Mouse (Mus musculus) ES-E14 (cell line): ENCODE measurements around the gene Sh3rf1. TPM values are rescaled to one million over a fixed set of nuclear protein-coding genes. Genes with fewer than 3 reads are reported as not detected.

Source experiments
- DNase-seq: peaks from one replicate; pipeline ENCODE4 v3.0.0-alpha.2; 2013; ENCODE audit warnings: low read depth, low spot score
- H3K27ac ChIP-seq: 2 replicates; pipeline ENCODE4 v1.5.1; 2012; ENCODE audit warnings: low read depth, mild to moderate bottlenecking, low read length, moderate library complexity, mixed read lengths; ENCODE audit not compliant: poor library complexity, insufficient read depth, severe bottlenecking
- H3K36me3 ChIP-seq: 2 replicates; pipeline ENCODE4 v1.6.1; 2012; ENCODE audit warnings: mild to moderate bottlenecking, low read length, moderate library complexity, mixed read lengths; ENCODE audit not compliant: control insufficient read depth, poor library complexity, insufficient read depth, severe bottlenecking
- H3K4me1 ChIP-seq, 2 experiments: fragments of 150-350 bp in 1 of 2; sonication (generic) in 1 of 2; 2 replicates each; pipeline ENCODE4 v1.6.1; 2012; ENCODE audit warnings: low read length in 2 of 2, mild to moderate bottlenecking in 1 of 2, mixed read lengths in 1 of 2; ENCODE audit not compliant: control insufficient read depth in 2 of 2, insufficient read depth in 2 of 2, poor library complexity in 1 of 2
- H3K4me3 ChIP-seq, 2 experiments: fragments of 150-350 bp in 1 of 2; sonication (generic) in 1 of 2; 2 replicates each; pipeline ENCODE4 v1.5.1; 2012; ENCODE audit warnings: low read length in 2 of 2, low read depth in 1 of 2, mild to moderate bottlenecking in 1 of 2, mixed read lengths in 1 of 2; ENCODE audit not compliant: insufficient read depth in 1 of 2, poor library complexity in 1 of 2, severe bottlenecking in 1 of 2
- H3K9ac ChIP-seq: 2 replicates; pipeline ENCODE4 v1.6.1; 2012; ENCODE audit warnings: low read depth, mild to moderate bottlenecking, low read length, mixed read lengths; ENCODE audit not compliant: poor library complexity, insufficient read depth, severe bottlenecking
- H3K9me3 ChIP-seq: fragments of 150-350 bp; sonication (generic); 2 replicates; pipeline ENCODE4 v1.6.1; 2012; ENCODE audit warnings: low read depth, mild to moderate bottlenecking, low read length; ENCODE audit not compliant: control insufficient read depth, insufficient read depth
- CHD2 ChIP-seq: IDR thresholded peaks from 2 replicates; pipeline ENCODE4 v1.6.1; 2014; ENCODE audit warnings: mild to moderate bottlenecking, low read depth, low read length, inconsistent platforms
- HCFC1 ChIP-seq: IDR thresholded peaks from 2 replicates; pipeline ENCODE4 v1.6.1; 2012; ENCODE audit warnings: low read length, inconsistent platforms, borderline replicate concordance; ENCODE audit not compliant: insufficient read depth
- MAFK ChIP-seq: IDR thresholded peaks from 2 replicates; pipeline ENCODE4 v1.6.1; 2014; ENCODE audit warnings: mild to moderate bottlenecking, low read depth, low read length, inconsistent platforms; ENCODE audit not compliant: insufficient read depth
- ZC3H11A ChIP-seq: IDR thresholded peaks from 2 replicates; pipeline ENCODE4 v1.6.1; 2012; ENCODE audit warnings: low read depth, mild to moderate bottlenecking, inconsistent platforms, low read length, borderline replicate concordance
- ZNF384 ChIP-seq: IDR thresholded peaks from 2 replicates; pipeline ENCODE4 v1.6.1; 2012; ENCODE audit warnings: low read depth, low read length, inconsistent platforms
- in situ Hi-C, 2 experiments: fragments of 600-800 bp; cut with MboI; formaldehyde crosslinking; loops; one replicate each; pipeline ENCODE4 v1.15.1; 2025; ENCODE audit warnings: low sequenced_read_pairs in 2 of 2, inconsistent platforms in 1 of 2; ENCODE audit not compliant: unreplicated experiment in 2 of 2
- total RNA-seq: library from RNA; depleted of rRNA; stranded (reverse); fragments of 300-350 nt; gene quantifications from 2 replicates; pipeline ENCODE4 v1.2.3, GENCODE M21; 2012

Gene Sh3rf1
- total RNA-seq, 1 experiment = 6.0 TPM

DNA sequence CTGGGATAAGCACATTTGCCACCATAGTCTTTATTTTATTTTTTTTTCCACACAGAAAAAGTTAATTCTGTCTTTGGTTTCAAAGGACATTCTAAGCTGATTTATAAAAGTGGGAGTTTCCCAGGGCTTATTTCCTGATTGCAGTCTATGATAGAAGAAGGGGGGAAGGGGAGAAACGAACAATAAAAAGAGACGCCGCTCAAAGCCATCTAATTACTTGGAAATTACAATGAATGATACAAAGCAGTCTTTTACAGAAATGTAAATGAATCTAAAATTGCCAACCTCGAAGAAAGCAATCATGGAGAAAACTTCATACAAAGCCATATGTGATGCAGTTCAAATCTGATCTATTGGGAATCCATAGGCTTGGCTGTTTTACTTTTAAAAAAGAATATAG lies 16.0 kb upstream of the Sh3rf1 start:
- Histone ChIP-seq H3K36me3 (no peaks in the 10 kb centered on the region), H3K4me1 (no peaks in the 10 kb centered on the region), H3K27ac (no peak overlapping the region), H3K9me3 (no peaks in the 10 kb centered on the region), H3K9ac (no peak overlapping the region), H3K4me3 (no peak overlapping the region)
- TF ChIP-seq HCFC1 (no peak), CHD2 (no peak)
- DNase-seq = no peak
- in situ Hi-C loops = no loop called here

DNA sequence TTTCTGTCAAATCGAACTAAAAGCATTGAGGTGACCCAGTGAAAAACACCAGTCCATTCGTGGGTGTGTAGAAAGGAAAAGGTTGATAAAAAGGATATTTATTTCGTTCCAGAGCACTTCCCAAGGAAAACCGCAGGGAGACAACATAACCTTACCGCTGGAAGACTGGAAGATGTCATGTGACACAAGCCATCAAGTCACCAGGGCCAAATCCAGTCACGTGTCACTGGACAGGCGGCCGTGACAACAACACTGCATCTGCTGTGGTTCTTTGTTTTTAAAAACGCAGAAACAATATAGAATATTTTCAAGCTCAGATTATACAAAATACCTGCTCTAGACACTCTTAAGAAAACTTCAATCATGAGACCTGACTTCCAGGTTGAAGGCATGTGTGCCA lies 15.0 kb upstream of the Sh3rf1 start:
- no peak for TF ChIP-seq HCFC1
- no peak for TF ChIP-seq ZC3H11A
- TF ChIP-seq MAFK = no peak
- no peak for TF ChIP-seq ZNF384
- no peak for TF ChIP-seq CHD2
- Histone ChIP-seq H3K9me3 (no peaks in the 10 kb centered on the region), H3K4me3 (no peak overlapping the region), H3K9ac (no peak overlapping the region), H3K36me3 (no peaks in the 10 kb centered on the region), H3K4me1 (no peaks in the 10 kb centered on the region), H3K27ac (no peak overlapping the region)
- in situ Hi-C loops = no loop called here
- no peak for DNase-seq

DNA sequence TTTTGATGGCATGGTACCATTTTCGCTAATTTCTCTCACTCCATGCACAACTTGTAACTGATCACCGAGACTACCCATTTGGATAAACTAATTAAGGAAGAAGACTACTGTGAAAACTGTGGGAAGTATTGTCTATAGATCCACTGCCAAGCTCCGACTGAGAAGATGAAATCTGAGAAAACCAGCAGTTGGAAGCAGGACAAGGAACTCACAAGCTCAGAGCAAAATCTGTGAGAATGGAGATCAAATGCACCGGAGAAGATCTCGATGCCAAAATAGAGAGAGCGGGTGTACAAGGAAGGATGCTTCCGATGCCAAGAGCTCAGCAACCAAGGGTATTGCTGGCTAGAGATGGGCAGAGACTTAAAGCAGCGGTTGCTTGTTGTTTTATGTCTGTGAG lies 12.8 kb upstream of the Sh3rf1 start:
- DNase-seq = no peak
- Histone ChIP-seq H3K36me3 (no peaks in the 10 kb centered on the region), H3K27ac (no peak overlapping the region), H3K4me1 (no peaks in the 10 kb centered on the region), H3K4me3 (no peak overlapping the region), H3K9ac (no peak overlapping the region), H3K9me3 (no peaks in the 10 kb centered on the region)
- in situ Hi-C loops = no loop called here
- no peak for TF ChIP-seq MAFK

DNA sequence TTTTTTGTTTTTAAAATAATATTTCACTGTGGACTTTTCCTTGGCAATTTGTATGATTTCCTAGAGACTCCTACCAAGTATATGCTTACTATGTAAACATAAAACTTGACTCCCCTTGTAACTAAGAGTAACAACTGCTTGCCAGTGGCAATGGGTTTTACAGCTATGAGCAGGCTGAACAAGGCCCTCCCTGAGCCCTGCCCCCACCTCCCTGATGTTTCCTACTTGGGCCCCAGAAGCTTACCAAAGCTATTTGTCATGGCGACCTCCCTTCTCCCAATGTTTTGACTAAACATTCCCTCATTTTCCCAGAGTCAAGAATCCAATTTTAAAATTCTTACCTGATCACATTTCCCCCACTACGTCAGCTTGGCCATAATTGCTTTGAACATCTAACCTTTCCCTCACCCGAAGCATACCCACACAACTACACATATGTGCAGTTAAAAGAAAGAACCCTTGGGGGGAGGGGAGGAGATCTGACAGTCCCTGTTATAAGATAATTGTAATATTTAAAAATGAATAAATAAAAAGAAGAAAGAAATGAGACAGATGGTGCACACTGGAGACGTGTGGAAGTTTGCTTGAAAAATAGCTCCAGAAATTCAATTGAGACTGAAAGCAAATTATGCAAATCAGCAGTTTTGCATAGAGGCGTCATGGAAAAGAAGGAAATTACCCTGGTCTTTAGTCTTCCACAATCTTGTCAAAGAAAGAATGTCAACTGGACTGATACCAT lies 8.4 kb upstream of the Sh3rf1 start:
- no peak for TF ChIP-seq MAFK
- TF ChIP-seq ZNF384 = no peak
- no peak for TF ChIP-seq ZC3H11A
- TF ChIP-seq CHD2 = no peak
- TF ChIP-seq HCFC1 = no peak
- no peak for DNase-seq
- Histone ChIP-seq H3K9ac (no peak overlapping the region), H3K4me1 (no peaks in the 10 kb centered on the region), H3K27ac (no peak overlapping the region), H3K4me3 (no peak overlapping the region), H3K9me3 (no peaks in the 10 kb centered on the region), H3K36me3 (no peaks in the 10 kb centered on the region)
- in situ Hi-C loops = no loop called here

DNA sequence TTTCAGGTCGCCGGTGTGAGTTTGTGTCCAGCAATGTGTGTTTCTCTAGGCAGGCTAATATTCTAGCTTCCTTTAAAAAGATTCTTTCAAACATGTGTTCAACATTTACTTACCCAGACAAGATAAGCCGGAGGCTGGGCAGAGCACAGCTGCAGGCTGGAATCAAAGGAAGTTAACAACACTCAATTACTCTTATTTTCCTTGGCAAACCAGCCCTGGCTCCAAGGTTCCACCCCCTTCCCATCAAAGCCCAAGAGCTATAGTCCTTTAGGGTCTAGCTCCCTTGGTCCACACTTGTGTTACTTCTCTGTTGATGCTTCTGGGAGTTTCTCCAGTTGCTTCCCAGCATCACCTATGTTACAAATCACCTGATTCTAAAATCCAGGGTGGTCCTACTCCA lies 6.7 kb upstream of the Sh3rf1 start:
- H3K4me1 ChIP-seq = no peaks in the 10 kb centered on the region
- no peak for DNase-seq
- H3K9ac ChIP-seq = no peak overlapping the region
- no peaks in the 10 kb centered on the region for H3K36me3 ChIP-seq
- in situ Hi-C loops = no loop called here
- TF ChIP-seq ZC3H11A (no peak), HCFC1 (no peak), ZNF384 (no peak), CHD2 (no peak), MAFK (no peak)
- no peak overlapping the region for H3K4me3 ChIP-seq
- no peak overlapping the region for H3K27ac ChIP-seq
- no peaks in the 10 kb centered on the region for H3K9me3 ChIP-seq
